Mouse (Mus musculus) kidney, adult 2 months (tissue): Measurements from ENCODE around the gene Hnf1a.

Experiments used
- CTCF ChIP-seq: fragments of 200-500 bp; conservative IDR thresholded peaks from 2 replicates; pipeline ENCODE4 v1.5.1; 2011; ENCODE audit warnings: low read depth, mild to moderate bottlenecking, control low read depth, low read length, moderate library complexity, mixed read lengths; ENCODE audit not compliant: insufficient read depth, insufficient read length
- POLR2A ChIP-seq: fragments of 200-500 bp; IDR thresholded peaks from one replicate; pipeline ENCODE4 v1.6.1; 2011; ENCODE audit warnings: low read depth, low read length, control low read depth

DNA sequence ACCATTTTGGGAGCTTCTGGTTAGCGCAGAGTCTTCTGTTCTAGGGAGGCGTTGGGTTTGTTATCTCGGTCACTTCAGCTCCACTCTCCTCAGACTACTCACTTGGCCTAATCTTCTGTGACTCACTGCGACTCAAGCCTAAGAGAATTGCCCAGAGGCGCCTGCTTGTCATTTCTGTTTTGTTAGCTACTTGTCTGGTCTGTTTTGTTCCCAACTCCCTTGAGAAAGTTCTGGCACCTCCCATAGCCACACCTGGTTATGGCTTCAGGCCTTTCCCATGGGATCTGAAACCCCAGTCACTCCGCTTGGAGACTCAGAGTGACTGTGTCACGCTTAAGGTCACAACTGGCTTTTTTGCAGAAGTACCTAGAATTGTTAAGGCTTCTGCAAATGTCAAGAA, 37.4 kb upstream of the Hnf1a start:
- no peak for TF ChIP-seq CTCF
- no peak for TF ChIP-seq POLR2A
